Mouse (Mus musculus) heart, embryonic 12.5 days (tissue): ENCODE results near the gene Jmjd7. TPM values are rescaled to one million over a fixed set of nuclear protein-coding genes. Genes with fewer than 3 reads are reported as not detected.
A peak's percentile ranks its signal among the peaks of the same experiment; 100 is the strongest.

ENCODE experiments used
- ATAC-seq: fragments of 200-750 bp; cut with Nextera tagmentation; 2 replicates; pipeline ENCODE4 v1.8.0; 2017; ENCODE audit warnings: moderate TSS enrichment, moderate library complexity; ENCODE audit not compliant: insufficient number of reproducible peaks, low FRiP score
- H3K27ac ChIP-seq: fragments of 300-500 bp; sonication (generic); 2 replicates; pipeline ENCODE4 v1.5.1; 2016; ENCODE audit warnings: mild to moderate bottlenecking, moderate library complexity; ENCODE audit not compliant: poor library complexity, severe bottlenecking
- H3K27me3 ChIP-seq: fragments of 300-500 bp; sonication (generic); replicated peaks from 2 replicates; pipeline ENCODE4 v1.6.1; 2016; ENCODE audit warnings: mild to moderate bottlenecking, moderate library complexity
- H3K36me3 ChIP-seq: fragments of 300-500 bp; sonication (generic); 2 replicates; pipeline ENCODE4 v1.6.1; 2016; ENCODE audit warnings: mild to moderate bottlenecking, moderate library complexity
- H3K4me1 ChIP-seq: fragments of 300-500 bp; sonication (generic); replicated peaks from 2 replicates; pipeline ENCODE4 v1.6.1; 2016; ENCODE audit warnings: mild to moderate bottlenecking
- H3K4me2 ChIP-seq: fragments of 300-500 bp; sonication (generic); 2 replicates; pipeline ENCODE4 v1.6.1; 2016; ENCODE audit warnings: mild to moderate bottlenecking, moderate library complexity
- H3K4me3 ChIP-seq: fragments of 300-500 bp; sonication (generic); 2 replicates; pipeline ENCODE4 v1.5.1; 2016; ENCODE audit warnings: mild to moderate bottlenecking
- H3K9ac ChIP-seq: fragments of 300-500 bp; sonication (generic); 2 replicates; pipeline ENCODE4 v1.6.1; 2016; ENCODE audit warnings: mild to moderate bottlenecking, moderate library complexity
- H3K9me3 ChIP-seq: fragments of 300-500 bp; sonication (generic); replicated peaks from 2 replicates; pipeline ENCODE4 v1.6.1; 2016; ENCODE audit warnings: mild to moderate bottlenecking, moderate library complexity
- WGBS: fragments of 180-500 bp; shearing (Covaris S2); methylation state at CpG from one replicate; pipeline ENCODE4 v1.1.7; 2016; 5-methylcytosine and 5-hydroxymethylcytosine counted together
- polyA plus RNA-seq: library from polyadenylated mRNA; unstranded; fragments of >200 nt; fragmentation: Nextera tagmentation; extraction: Ambion mirVana; gene quantifications from 2 replicates; pipeline ENCODE4 v1.2.1, GENCODE M21; 2016

Jmjd7 gene
- polyA plus RNA-seq, 1 experiment from 2014 or later: 13.1 TPM

DNA sequence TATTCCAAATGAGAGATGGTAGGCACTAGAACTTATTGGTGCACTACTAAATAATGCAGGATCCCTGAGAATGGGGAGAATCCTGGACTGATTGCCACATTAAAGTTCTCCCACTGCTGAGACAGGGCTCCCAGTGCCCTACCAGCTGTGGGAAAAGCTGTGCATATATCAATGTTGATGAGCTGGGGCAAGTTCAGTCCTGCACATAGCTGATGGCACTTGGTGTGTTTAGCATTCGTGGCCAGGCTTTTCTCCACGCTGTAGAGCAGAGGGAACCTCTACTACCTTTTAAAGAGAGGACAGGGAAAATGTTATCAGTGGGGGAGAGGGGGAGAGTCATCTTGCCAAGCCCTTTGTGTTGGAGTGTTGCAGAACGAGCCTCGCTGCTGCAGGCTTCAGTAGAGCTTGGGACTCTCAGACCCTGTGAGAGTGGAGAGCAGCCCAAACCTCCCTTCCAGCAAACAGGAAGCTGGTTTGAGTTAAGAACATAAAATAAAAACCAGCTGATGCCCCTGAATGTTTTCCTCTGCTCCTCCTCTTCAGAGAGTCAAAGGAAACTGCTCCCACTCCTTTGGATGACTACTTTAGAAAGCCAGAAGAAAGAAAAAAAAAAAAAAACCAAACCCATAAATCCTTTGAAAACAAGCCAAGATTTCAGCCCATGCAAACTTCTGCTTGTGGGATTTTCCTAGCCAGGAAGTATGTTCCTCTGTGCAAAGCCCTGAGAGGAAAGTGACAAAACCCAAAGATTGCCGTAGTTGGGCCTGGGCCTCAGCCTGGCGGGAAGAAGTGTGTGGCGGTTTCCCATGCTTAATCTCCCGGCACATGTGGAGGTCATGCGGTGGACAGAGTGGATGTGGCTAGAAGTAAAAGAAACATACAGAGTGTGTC, 31.6 kb upstream of the Jmjd7 start:
- Histone ChIP-seq H3K27ac (peak overlapping the region; percentile 72), H3K27me3 (no peaks in the 10 kb centered on the region), H3K4me1 (peaks cover 26% of the 10 kb centered on the region), H3K4me2 (no peak overlapping the region), H3K4me3 (no peak overlapping the region), H3K36me3 (0 out of 2 replicates have a peak, but pooled peaks cover 2% of the 10 kb centered on the region), H3K9ac (no peak overlapping the region), H3K9me3 (no peaks in the 10 kb centered on the region)
- peak; percentile 49 for ATAC-seq
- 35% methylated on average over 9 of the region's 9 CpGs for WGBS

DNA sequence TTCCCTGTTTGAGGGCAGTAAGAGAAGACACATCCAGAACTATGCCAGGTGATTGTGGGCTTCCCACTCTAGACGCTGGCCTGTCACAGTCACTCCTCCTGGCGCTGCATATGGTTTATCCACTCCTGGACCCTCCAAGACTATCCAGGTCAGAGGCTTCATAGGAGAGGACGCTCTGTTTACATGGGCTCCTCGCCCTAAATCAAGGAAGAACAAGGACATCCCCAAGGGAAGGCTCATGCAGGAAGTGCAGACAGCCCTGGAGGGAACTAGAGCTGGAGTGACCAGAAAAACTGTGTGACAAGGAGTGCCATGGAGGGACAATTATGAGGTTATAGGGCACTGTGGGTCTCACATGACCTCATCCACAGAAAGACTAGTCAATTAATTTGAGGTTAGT, 29.9 kb upstream of the Jmjd7 start:
- no peak overlapping the region for H3K27ac ChIP-seq

DNA sequence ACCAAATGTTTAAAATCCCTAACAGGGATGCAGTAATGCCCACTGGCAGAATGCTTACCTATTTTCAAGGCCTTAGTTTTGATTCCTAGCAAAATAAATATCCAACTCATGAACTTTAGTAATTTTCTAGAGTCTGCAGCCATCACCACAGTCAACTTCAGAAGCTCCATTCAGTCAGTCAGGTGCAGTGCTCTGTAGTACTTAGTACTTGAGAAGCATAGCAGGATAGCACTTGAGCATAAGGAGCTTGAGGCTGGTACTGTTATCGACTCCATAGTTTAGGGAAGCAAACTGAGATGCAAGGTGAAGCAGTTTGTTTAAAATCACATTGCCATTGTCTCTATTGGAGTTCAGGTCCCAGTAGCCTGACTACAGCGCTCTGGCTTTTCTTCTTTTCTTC, 27.6 kb upstream of the Jmjd7 start:
- H3K9ac ChIP-seq: no peak overlapping the region
- no peak overlapping the region for H3K27ac ChIP-seq
- no peak overlapping the region for H3K4me2 ChIP-seq
- 0 out of 2 replicates have a peak, but pooled peaks cover 2% of the 10 kb centered on the region for H3K36me3 ChIP-seq
- H3K9me3 ChIP-seq: no peaks in the 10 kb centered on the region
- no peaks in the 10 kb centered on the region for H3K27me3 ChIP-seq
- WGBS: 85% methylated on average over 2 of the region's 2 CpGs
- no peak overlapping the region for H3K4me3 ChIP-seq
- no peak for ATAC-seq
- peaks cover 35% of the 10 kb centered on the region for H3K4me1 ChIP-seq

More for the DNA sequence above, 29.9 kb upstream of the Jmjd7 start:
- WGBS: 80% methylated on average over 4 of the region's 4 CpGs
- Histone ChIP-seq H3K4me1 (peaks cover 37% of the 10 kb centered on the region), H3K36me3 (0 out of 2 replicates have a peak, but pooled peaks cover 2% of the 10 kb centered on the region), H3K9ac (no peak overlapping the region), H3K4me3 (no peak overlapping the region), H3K9me3 (no peaks in the 10 kb centered on the region), H3K4me2 (no peak overlapping the region), H3K27me3 (no peaks in the 10 kb centered on the region)
- ATAC-seq: no peak

DNA sequence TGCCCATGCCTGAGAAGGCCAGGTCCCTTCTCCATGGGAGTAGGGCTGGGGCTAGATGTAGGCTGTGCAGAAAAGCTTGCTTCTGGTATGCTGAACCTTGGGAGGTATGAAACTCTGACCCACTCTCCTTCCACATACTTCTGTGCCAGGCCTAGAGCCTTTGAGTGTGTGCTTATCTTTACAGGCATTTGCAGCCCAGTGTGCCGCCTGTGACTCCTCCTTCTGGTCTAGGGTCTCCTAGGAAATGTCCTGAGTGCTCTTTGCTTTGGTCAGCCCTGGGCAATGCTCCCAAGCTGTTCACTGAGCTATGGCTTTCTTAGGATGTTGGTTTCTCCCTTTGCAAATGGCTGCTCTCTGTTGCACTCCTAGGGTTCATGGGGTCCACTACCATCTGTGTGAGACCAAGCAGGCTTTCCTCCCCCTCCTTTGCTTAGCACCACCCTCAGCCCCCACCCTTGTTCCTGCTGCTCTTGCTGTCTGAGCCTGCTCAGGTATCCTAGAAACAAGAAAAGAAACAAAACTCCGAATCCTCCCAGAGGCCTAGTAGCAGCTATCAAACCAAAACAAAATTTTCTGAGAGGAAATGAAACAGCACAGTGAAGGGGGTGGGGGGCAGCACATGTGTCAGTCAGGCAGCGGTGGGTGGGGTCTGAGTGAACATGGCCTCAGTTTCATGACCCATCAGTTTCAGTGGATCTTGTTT, 26.2 kb upstream of the Jmjd7 start:
- Histone ChIP-seq H3K36me3 (0 out of 2 replicates have a peak, but pooled peaks cover 2% of the 10 kb centered on the region), H3K27ac (peak overlapping the region; percentile 42; the same call in 1 of the 2 replicates), H3K4me2 (no peak overlapping the region), H3K9ac (no peak overlapping the region; the same call in 1 of the 2 replicates), H3K9me3 (no peaks in the 10 kb centered on the region), H3K4me1 (peaks cover 23% of the 10 kb centered on the region), H3K4me3 (no peak overlapping the region), H3K27me3 (no peaks in the 10 kb centered on the region)
- WGBS: 51% methylated on average over 3 of the region's 3 CpGs
- ATAC-seq: peak; percentile 53; the same call in 1 of the 2 replicates

DNA sequence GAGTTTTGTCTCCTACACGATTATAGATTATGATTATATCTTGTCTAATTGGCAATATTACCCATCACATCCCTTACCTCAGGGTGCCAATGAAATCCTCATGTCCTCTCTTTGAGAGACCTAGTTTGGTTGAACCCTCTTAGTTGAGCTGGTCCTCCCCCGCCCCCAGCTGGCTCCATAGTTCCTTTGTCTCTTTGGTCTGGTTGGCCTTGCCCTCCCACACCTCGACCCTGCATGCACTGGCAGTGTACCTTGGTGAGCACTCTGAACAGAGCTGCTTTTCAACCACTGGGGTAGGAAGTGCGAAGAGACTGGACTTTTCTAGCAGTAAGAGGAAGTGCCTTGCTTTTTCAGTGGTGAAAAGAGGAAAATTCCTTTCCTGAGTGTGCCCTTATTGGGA, 25.3 kb upstream of the Jmjd7 start:
- WGBS: 67% methylated on average over 4 of the region's 4 CpGs
- no peaks in the 10 kb centered on the region for H3K27me3 ChIP-seq
- 0 out of 2 replicates have a peak, but pooled peaks cover 2% of the 10 kb centered on the region for H3K36me3 ChIP-seq
- H3K9ac ChIP-seq: no peak overlapping the region
- no peak overlapping the region for H3K27ac ChIP-seq
- H3K4me1 ChIP-seq: peaks cover 19% of the 10 kb centered on the region
- H3K4me3 ChIP-seq: no peak overlapping the region
- H3K4me2 ChIP-seq: no peak overlapping the region
- H3K9me3 ChIP-seq: no peaks in the 10 kb centered on the region
- no peak for ATAC-seq

DNA sequence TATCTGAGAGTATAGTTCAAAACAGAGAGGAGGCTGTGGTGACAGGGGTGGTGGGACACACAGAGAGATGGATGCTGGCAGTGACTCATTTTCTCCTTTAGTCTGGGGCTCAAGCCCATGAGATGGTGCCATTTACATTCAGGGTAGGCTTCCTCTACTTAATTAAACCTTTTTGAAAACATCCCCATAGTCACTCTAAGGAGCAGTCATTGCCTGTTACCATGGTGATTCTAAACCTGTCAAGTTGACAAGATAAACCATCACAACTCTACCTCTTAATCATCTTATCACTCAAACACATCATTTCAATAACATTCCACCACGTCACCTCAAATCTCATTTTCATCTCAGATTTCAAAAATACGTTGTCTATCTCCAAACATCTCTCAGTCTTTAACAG, 23.3 kb upstream of the Jmjd7 start:
- Histone ChIP-seq H3K9me3 (no peaks in the 10 kb centered on the region), H3K4me3 (no peak overlapping the region), H3K4me1 (peaks cover 18% of the 10 kb centered on the region), H3K4me2 (no peak overlapping the region), H3K9ac (no peak overlapping the region), H3K27me3 (no peaks in the 10 kb centered on the region), H3K27ac (no peak overlapping the region), H3K36me3 (no peaks in the 10 kb centered on the region)
- WGBS: 75% methylated on average over 2 of the region's 2 CpGs
- no peak for ATAC-seq

DNA sequence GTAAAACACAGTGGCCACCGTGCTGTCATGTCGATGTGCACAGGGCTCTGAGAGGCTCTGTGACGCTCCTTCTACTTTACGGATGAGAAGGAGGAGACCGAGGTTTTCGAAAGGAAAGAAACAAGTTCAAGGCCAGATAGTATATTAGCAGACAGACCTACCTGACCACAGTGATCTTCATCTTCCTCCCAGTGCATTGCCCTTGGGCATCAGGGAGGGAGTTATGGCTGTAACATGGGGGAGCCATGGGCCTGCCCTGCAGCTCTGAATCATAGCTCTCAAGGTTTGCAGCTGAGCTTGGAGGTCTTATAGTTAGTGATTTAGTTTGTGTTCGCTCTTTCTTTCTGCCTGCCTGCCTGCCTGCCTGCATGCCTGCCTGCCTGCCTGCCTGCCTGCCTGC, 20.6 kb upstream of the Jmjd7 start:
- no peaks in the 10 kb centered on the region for H3K36me3 ChIP-seq
- no peak overlapping the region for H3K9ac ChIP-seq
- 91% methylated on average over 7 of the region's 7 CpGs for WGBS
- no peaks in the 10 kb centered on the region for H3K27me3 ChIP-seq
- no peak overlapping the region for H3K27ac ChIP-seq
- peaks cover 5% of the 10 kb centered on the region; the same call in 1 of the 2 replicates for H3K4me1 ChIP-seq
- H3K9me3 ChIP-seq: no peaks in the 10 kb centered on the region
- no peak overlapping the region for H3K4me3 ChIP-seq
- H3K4me2 ChIP-seq: no peak overlapping the region
- no peak for ATAC-seq

DNA sequence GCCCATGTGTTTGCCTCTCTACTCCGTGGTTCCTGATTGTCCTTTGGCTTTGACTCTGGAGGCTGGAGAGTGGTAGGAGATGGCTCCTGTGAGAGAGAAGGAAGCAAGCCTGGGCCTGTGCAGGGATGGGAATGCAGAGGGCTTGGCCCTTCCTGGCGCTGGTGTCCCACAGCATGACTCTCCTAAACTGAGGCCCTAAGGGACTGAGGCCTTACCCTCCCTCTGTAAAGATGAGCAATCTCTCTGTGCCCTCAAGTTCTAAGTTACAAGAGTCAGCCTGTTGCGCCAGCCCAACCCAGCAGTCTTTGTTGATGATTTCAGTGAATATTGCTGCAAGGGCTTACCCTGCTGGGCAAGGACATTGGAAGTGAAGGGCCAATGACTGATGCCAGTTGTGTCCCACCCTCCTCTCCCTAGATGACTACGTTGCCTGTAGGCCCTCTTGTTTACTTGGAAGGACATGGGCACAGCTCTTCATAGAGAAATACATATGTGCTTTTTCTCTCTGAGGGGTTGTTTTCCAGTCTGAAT, 19.5 kb upstream of the Jmjd7 start:
- no peaks in the 10 kb centered on the region for H3K36me3 ChIP-seq
- no peak overlapping the region for H3K27ac ChIP-seq
- no peak overlapping the region for H3K4me2 ChIP-seq
- H3K9ac ChIP-seq: no peak overlapping the region
- no peaks in the 10 kb centered on the region for H3K9me3 ChIP-seq
- no peaks in the 10 kb centered on the region for H3K27me3 ChIP-seq
- 82% methylated on average over 4 of the region's 4 CpGs for WGBS
- no peak for ATAC-seq
- peaks cover 7% of the 10 kb centered on the region for H3K4me1 ChIP-seq
- H3K4me3 ChIP-seq: no peak overlapping the region

DNA sequence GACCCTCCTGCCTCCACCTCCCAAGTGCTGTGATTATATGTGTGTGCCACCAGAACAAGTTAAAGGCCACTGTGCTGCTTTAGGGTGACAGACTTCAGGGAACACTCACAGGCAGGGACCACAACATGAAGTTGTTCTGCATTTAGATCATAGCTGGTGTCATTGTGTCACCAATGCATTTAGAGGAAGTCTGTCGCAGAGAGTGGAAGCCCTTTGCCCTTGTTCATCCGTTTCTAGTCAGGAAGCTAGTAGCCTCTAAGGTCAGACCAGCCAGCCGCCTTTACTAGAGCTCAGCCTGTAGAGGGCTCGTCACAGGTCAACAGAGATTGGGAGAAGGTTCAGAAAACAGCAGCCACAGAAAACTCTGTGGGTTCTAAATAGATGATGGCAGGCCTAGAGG, 18.6 kb upstream of the Jmjd7 start:
- Histone ChIP-seq H3K9me3 (no peaks in the 10 kb centered on the region), H3K36me3 (no peaks in the 10 kb centered on the region), H3K4me2 (no peak overlapping the region), H3K9ac (no peak overlapping the region), H3K4me1 (peaks cover 12% of the 10 kb centered on the region), H3K27me3 (no peaks in the 10 kb centered on the region), H3K27ac (peak overlapping the region; percentile 19; the same call in 1 of the 2 replicates), H3K4me3 (no peak overlapping the region)
- 48% methylated on average over 4 of the region's 4 CpGs for WGBS
- no peak for ATAC-seq

DNA sequence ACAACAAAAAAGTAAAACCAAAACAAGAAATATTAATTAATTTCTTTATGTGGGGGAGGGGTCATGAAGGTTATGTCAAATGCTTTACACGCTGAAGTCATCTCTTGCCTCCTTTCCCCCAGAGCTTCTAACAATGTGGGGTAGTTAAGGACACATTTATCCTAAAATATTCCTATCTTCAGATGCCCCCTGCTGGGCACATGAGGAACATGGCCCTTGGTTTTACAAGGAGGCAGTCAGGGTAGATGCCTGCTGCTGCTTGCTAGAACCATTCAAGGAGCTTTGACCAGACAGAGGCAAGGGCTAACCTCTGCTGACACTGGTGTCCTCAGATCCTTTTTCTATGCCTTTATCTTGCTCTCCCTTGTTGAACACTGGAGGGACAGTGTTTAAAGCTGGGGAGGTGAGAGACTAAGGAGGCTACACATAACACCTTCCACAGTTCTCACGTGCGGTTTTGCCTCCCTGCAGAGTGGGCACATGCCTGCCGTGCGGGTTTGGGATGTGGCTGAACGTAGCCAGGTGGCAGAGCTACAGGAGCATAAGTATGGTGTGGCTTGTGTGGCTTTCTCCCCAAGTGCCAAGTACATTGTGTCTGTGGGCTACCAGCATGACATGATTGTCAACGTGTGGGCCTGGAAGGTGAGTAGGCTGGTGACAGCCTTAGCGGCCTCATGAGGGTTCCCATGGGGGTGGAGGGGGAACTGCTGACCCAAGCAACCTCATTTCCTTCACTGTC, 15.7 kb upstream of the Jmjd7 start:
- Histone ChIP-seq H3K27ac (no peak overlapping the region), H3K4me1 (peaks cover 12% of the 10 kb centered on the region), H3K36me3 (peaks cover 6% of the 10 kb centered on the region), H3K4me3 (no peak overlapping the region), H3K4me2 (no peak overlapping the region), H3K9me3 (no peaks in the 10 kb centered on the region), H3K27me3 (no peaks in the 10 kb centered on the region), H3K9ac (no peak overlapping the region)
- 68% methylated on average over 8 of the region's 8 CpGs for WGBS
- 0 out of 2 replicates have a peak, but pooled peaks have one; percentile 36 for ATAC-seq
